Mouse (Mus musculus) lung, postnatal 0 days (tissue): ENCODE data around the gene Rims1.

Experiments used
- CTCF ChIP-seq: IDR thresholded peaks from 2 replicates; pipeline ENCODE4 v1.5.1; 2016; ENCODE audit warnings: antibody characterized with exemption, mild to moderate bottlenecking
- EP300 ChIP-seq: IDR thresholded peaks from 2 replicates; pipeline ENCODE4 v1.6.1; 2016; ENCODE audit warnings: antibody characterized with exemption, mild to moderate bottlenecking, control low read depth

DNA sequence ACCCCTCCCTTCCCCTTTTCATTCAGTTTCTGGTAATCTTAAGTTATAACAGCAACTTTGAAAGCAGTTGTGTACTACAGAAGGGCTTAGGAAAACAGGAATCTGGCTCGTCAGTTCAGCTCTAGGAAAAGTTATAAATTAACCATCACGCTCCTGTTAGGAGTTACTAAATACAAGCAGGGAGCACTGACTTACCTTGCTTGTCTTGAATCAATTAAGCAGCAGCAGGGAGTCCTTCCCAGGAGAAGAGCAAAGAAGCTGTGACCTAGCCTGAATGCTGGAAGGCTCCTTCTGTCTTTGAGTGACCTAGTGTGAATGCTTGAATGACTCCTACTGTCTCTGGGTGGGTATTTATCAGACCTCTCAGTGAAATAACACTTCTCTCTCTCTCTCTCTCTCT, 490.3 kb downstream of the Rims1 start:
- TF ChIP-seq EP300 = no peak
- TF ChIP-seq CTCF = no peak
